Mouse (Mus musculus) heart, adult 2 months (tissue): ENCODE measurements around the gene Rflna. TPM values are rescaled to one million over a fixed set of nuclear protein-coding genes. Genes with fewer than 3 reads are reported as not detected.

ENCODE experiments used
- DNase-seq, 2 experiments: peaks; one replicate each; pipeline ENCODE4 v3.0.0; 2021
- H3K27ac ChIP-seq: fragments of 200-600 bp; 2 replicates; pipeline ENCODE4 v1.8.1; 2022
- H3K27me3 ChIP-seq: fragments of 200-500 bp; 2 replicates; pipeline ENCODE4 v1.6.1; 2012; ENCODE audit warnings: mild to moderate bottlenecking, low read length, inconsistent platforms, mixed read lengths; ENCODE audit not compliant: control insufficient read depth, insufficient read depth
- H3K36me3 ChIP-seq: fragments of 200-500 bp; 2 replicates; pipeline ENCODE4 v1.6.1; 2012; ENCODE audit warnings: low read length, inconsistent platforms; ENCODE audit not compliant: control insufficient read depth, insufficient read depth
- H3K4me1 ChIP-seq: fragments of 200-500 bp; 2 replicates; pipeline ENCODE4 v1.6.1; 2011; ENCODE audit warnings: low read length; ENCODE audit not compliant: control insufficient read depth, insufficient read depth
- H3K4me3 ChIP-seq: fragments of 200-600 bp; 2 replicates; pipeline ENCODE4 v1.8.1; 2022
- H3K79me2 ChIP-seq: fragments of 200-500 bp; replicated peaks from 2 replicates; pipeline ENCODE4 v1.6.1; 2012; ENCODE audit warnings: mild to moderate bottlenecking, inconsistent platforms, low read length, moderate library complexity, mixed read lengths; ENCODE audit not compliant: control insufficient read depth, insufficient read depth
- H3K9ac ChIP-seq: fragments of 200-500 bp; 2 replicates; pipeline ENCODE4 v1.6.1; 2012; ENCODE audit warnings: low read depth, mild to moderate bottlenecking, control low read depth, inconsistent platforms, low read length, mixed read lengths
- CTCF ChIP-seq: fragments of 200-600 bp; IDR thresholded peaks from 2 replicates; pipeline ENCODE4 v1.8.1; 2022; ENCODE audit warnings: antibody characterized with exemption, mild to moderate bottlenecking, moderate library complexity
- EP300 ChIP-seq: fragments of 200-500 bp; IDR thresholded peaks from 2 replicates; pipeline ENCODE4 v1.6.1; 2011; ENCODE audit warnings: low read depth, low read length, control low read depth; ENCODE audit not compliant: insufficient read depth
- POLR2A ChIP-seq: fragments of 200-500 bp; IDR thresholded peaks from 2 replicates; pipeline ENCODE4 v1.6.1; 2011; ENCODE audit warnings: mild to moderate bottlenecking, low read depth, low read length, control low read depth; ENCODE audit not compliant: insufficient read depth
- WGBS: fragments of 180-500 bp; shearing (Covaris S2); methylation state at CpG from one replicate; pipeline ENCODE4 v1.1.7; 2018; 5-methylcytosine and 5-hydroxymethylcytosine counted together
- intact Hi-C: fragments of 180-260 bp; cut with DNase I; formaldehyde crosslinking; loops from one replicate; pipeline ENCODE4 v1.15.1; 2025
- polyA plus RNA-seq: library from polyadenylated mRNA; depleted of rRNA; stranded (reverse); fragments of >200 nt; gene quantifications from 2 replicates; pipeline ENCODE4 v1.2.3, GENCODE M21; 2012; rRNA removed
- total RNA-seq, 2 experiments: library from RNA; stranded (reverse); gene quantifications; 2 replicates each; pipeline ENCODE4 v1.2.3; 2021

Rflna gene
- total and polyA plus RNA-seq, 3 experiments, result 0.13 to 0.78 (median 0.39) TPM

- H3K9ac ChIP-seq, result peak overlapping the region; percentile 67
- intact Hi-C loops, result loop anchor here (5.0 kb wide), 1 partner anchor 210 kb away; no protein-coding TSS in a partner anchor
These were observed 53.9 kb downstream of the Rflna start for GRCm38 (mm10) chr5:125056696-125057554.

GRCm38 (mm10) chr5:125057555-125058266, 54.7 kb downstream of the Rflna start:
- no peak for TF ChIP-seq POLR2A
- 0 out of 2 replicates have a peak, but pooled peaks have one; percentile 15 for TF ChIP-seq EP300
- H3K36me3 ChIP-seq, result no peaks in the 10 kb centered on the region
- WGBS, result 4% methylated on average over 29 of the region's 29 CpGs
- intact Hi-C loops, result loop anchor here (2.0 to 5.0 kb wide), 3 partner anchors 17 to 210 kb away; no protein-coding TSS in a partner anchor
- peak; percentile 68 to 73 for DNase-seq
- peak overlapping the region; percentile 88 for H3K27ac ChIP-seq
- peak overlapping the region; percentile 54 for H3K4me3 ChIP-seq
- H3K9ac ChIP-seq, result peak overlapping the region; percentile 67
- no peaks in the 10 kb centered on the region; the same call in 1 of the 2 replicates for H3K79me2 ChIP-seq
- H3K27me3 ChIP-seq, result no peaks in the 10 kb centered on the region
- peaks cover 26% of the 10 kb centered on the region for H3K4me1 ChIP-seq

More at GRCm38 (mm10) chr5:125056696-125057554, 53.9 kb downstream of the Rflna start:
- H3K27me3 ChIP-seq, result no peaks in the 10 kb centered on the region
- DNase-seq, result peak; percentile 74 to 86
- H3K79me2 ChIP-seq, result no peaks in the 10 kb centered on the region; the same call in 1 of the 2 replicates
- peaks cover 32% of the 10 kb centered on the region for H3K4me1 ChIP-seq
- peak overlapping the region; percentile 88 for H3K27ac ChIP-seq
- WGBS, result 27% methylated on average over 19 of the region's 19 CpGs
- H3K36me3 ChIP-seq, result no peaks in the 10 kb centered on the region
- TF ChIP-seq EP300, result no peak
- TF ChIP-seq CTCF, result no peak
- no peak for TF ChIP-seq POLR2A
- peak overlapping the region; percentile 54 for H3K4me3 ChIP-seq

DNA sequence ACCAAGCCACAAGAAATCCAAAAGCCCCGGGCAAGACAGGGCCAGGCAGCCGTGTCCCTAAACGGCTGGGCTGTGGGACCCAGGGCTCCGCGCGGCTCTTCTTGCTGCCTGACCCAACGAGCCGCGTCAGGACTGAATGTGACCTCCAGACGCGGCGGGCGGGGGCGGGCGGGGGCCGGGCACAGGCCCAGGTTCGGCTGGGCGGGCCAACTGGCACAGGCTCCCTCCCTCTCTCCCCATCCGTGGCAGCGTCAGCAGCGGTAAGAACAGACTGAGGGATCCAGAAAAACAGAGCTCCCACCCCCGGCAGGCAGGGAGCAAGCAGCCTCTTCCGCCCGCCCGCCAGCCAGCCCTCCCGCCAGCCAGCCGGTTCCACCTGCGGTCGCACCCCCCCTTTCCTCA, 55.2 kb downstream of the Rflna start:
- Histone ChIP-seq H3K36me3 (no peaks in the 10 kb centered on the region), H3K4me1 (peaks cover 20% of the 10 kb centered on the region), H3K79me2 (no peaks in the 10 kb centered on the region; the same call in 1 of the 2 replicates), H3K27me3 (no peaks in the 10 kb centered on the region), H3K4me3 (peak overlapping the region; percentile 54), H3K9ac (peak overlapping the region; percentile 67), H3K27ac (peak overlapping the region; percentile 88)
- WGBS, result 1% methylated on average over 28 of the region's 29 CpGs
- peak; percentile 83 to 87 for DNase-seq
- intact Hi-C loops, result loop anchor here (2.0 to 5.0 kb wide), 3 partner anchors 17 to 209 kb away; no protein-coding TSS in a partner anchor
- TF ChIP-seq EP300, result no peak
- peak; percentile 37; the same call in 1 of the 2 replicates for TF ChIP-seq POLR2A

Other genes with a start within 250 kb of the Rflna start
- gene Ccdc92, start 140.8 kb upstream of the Rflna start, total RNA-seq, result 1 to 10 TPM in 1 of 2 experiments, under 1 TPM in 1; 0.99 to 1.8 TPM
- 1.5 and 2.4 TPM in 2 replicates for gene Ccdc92, start 140.8 kb upstream of the Rflna start, polyA plus RNA-seq
- gene Zfp664, start 140.5 kb upstream of the Rflna start, total RNA-seq, result 10 to 100 TPM; 37.4 to 38.6 TPM
- 12.6 and 21.8 TPM in 2 replicates for gene Zfp664, start 140.5 kb upstream of the Rflna start, polyA plus RNA-seq
- gene Ncor2, start 176.0 kb downstream of the Rflna start, total RNA-seq, result 10 to 100 TPM; 73.5 to 77.5 TPM
- 27.9 and 39.1 TPM in 2 replicates for gene Ncor2, start 176.0 kb downstream of the Rflna start, polyA plus RNA-seq